Mouse (Mus musculus) heart, postnatal 0 days (tissue): Measurements from ENCODE around the gene Ldhc. TPM values are rescaled to one million over a fixed set of nuclear protein-coding genes. Genes with fewer than 3 reads are reported as not detected.

Experiments used
- ATAC-seq: fragments of 200-750 bp; cut with Nextera tagmentation; 2 replicates; pipeline ENCODE4 v1.8.0; 2017; ENCODE audit warnings: low read depth, moderate number of reproducible peaks, moderate library complexity; ENCODE audit not compliant: insufficient read depth
- DNase-seq: peaks from one replicate; pipeline ENCODE4 v3.0.0-alpha.2; 2016; ENCODE audit warnings: low spot score
- H3K27ac ChIP-seq: fragments of 300-500 bp; sonication (generic); 2 replicates; pipeline ENCODE4 v1.5.1; 2014; ENCODE audit warnings: low read depth, mild to moderate bottlenecking
- H3K27me3 ChIP-seq: fragments of 300-500 bp; sonication (generic); 2 replicates; pipeline ENCODE4 v1.6.1; 2014; ENCODE audit warnings: low read length, mixed read lengths; ENCODE audit not compliant: control insufficient read depth, insufficient read depth
- H3K36me3 ChIP-seq: fragments of 300-500 bp; sonication (generic); replicated peaks from 2 replicates; pipeline ENCODE4 v1.6.1; 2014; ENCODE audit warnings: low read length, mixed read lengths; ENCODE audit not compliant: control insufficient read depth, insufficient read depth
- H3K4me1 ChIP-seq: fragments of 300-500 bp; sonication (generic); 2 replicates; pipeline ENCODE4 v1.6.1; 2014; ENCODE audit warnings: antibody characterized with exemption; ENCODE audit not compliant: control insufficient read depth, insufficient read depth
- H3K4me2 ChIP-seq: fragments of 300-500 bp; sonication (generic); 2 replicates; pipeline ENCODE4 v1.6.1; 2014; ENCODE audit warnings: low read depth, mild to moderate bottlenecking, low read length, moderate library complexity
- H3K4me3 ChIP-seq: fragments of 300-500 bp; sonication (generic); 2 replicates; pipeline ENCODE4 v1.5.1; 2014; ENCODE audit warnings: low read depth, low read length
- H3K9ac ChIP-seq: fragments of 300-500 bp; sonication (generic); replicated peaks from 2 replicates; pipeline ENCODE4 v1.6.1; 2014; ENCODE audit warnings: low read depth, low read length, mixed read lengths
- H3K9me3 ChIP-seq: fragments of 300-500 bp; sonication (generic); replicated peaks from 2 replicates; pipeline ENCODE4 v1.6.1; 2016; ENCODE audit warnings: low read length; ENCODE audit not compliant: control insufficient read depth
- CTCF ChIP-seq: IDR thresholded peaks from 2 replicates; pipeline ENCODE4 v1.5.1; 2016; ENCODE audit warnings: antibody characterized with exemption, control low read depth, low read depth
- EP300 ChIP-seq: IDR thresholded peaks from 2 replicates; pipeline ENCODE4 v1.6.1; 2016; ENCODE audit warnings: antibody characterized with exemption, low read depth
- WGBS: fragments of 180-500 bp; shearing (Covaris S2); extraction: QIAGEN DNeasy Blood & Tissue Kit; methylation state at CpG from one replicate; pipeline ENCODE4 v1.1.7; 2014; 5-methylcytosine and 5-hydroxymethylcytosine counted together
- polyA plus RNA-seq: library from polyadenylated mRNA; unstranded; fragments of >200 nt; fragmentation: Nextera tagmentation; extraction: Ambion mirVana; gene quantifications from 2 replicates; pipeline ENCODE4 v1.2.1, GENCODE M21; 2015
- total RNA-seq: library from RNA; depleted of rRNA; stranded (reverse); fragments of >200 nt; gene quantifications from 2 replicates; pipeline ENCODE4 v1.2.3, GENCODE M21; 2014; ENCODE audit warnings: low replicate concordance

Gene Ldhc
- total and polyA plus RNA-seq, 2 experiments from 2014 or later, result not detected

DNA sequence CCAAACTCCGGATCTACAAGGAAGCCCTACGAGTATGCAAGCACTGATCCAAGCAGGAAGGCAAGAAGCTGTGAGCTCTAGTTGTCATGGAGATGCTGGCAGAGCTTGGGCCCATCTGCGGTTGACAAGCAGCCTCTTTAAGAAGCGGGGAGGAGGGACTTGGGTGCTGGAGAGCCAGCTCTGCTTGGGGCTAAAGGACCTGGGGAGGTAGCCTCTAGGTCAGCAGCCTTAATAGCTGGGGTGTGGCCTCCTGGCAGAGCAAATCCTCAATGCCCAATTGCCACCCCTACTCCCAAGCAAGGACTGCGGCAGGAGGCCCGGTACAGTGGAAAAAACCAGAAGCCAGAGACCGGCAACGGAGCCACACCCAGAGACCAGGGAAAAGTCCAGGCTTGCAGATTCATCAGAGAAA is 22.1 kb upstream of the Ldhc start:
- TF ChIP-seq CTCF (no peak), EP300 (no peak)
- Histone ChIP-seq H3K27ac (peak overlapping the region; percentile 84), H3K4me2 (peak overlapping the region; percentile 33), H3K9me3 (no peaks in the 10 kb centered on the region), H3K27me3 (no peaks in the 10 kb centered on the region), H3K4me3 (no peak overlapping the region), H3K36me3 (no peaks in the 10 kb centered on the region), H3K4me1 (peaks cover 17% of the 10 kb centered on the region), H3K9ac (no peak overlapping the region)
- DNase-seq (peak; percentile 72), ATAC-seq (peak; percentile 73)
- WGBS, result 23% methylated on average over 8 of the region's 8 CpGs

DNA sequence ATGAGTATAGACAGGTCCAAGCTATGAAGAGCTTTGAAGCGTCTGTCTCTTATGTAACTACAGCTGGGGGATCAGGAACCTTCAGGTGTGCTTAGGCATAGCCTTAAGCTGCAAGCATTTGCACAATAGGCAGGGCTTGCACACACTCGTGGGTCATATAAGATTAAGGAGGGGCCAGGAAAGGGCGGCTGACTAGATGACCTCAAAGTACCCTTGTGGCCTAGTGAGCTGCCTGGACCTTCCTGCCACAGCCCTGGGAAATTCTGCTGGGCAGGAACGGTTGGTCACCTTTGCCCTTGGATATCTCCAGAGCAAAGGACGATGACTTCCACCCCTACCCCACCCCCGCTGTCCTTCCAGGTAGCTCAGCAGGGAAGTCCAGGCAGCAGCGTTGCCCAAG is 21.6 kb upstream of the Ldhc start:
- Histone ChIP-seq H3K4me1 (peaks cover 17% of the 10 kb centered on the region), H3K4me3 (no peak overlapping the region), H3K36me3 (no peaks in the 10 kb centered on the region), H3K27ac (peak overlapping the region; percentile 84), H3K27me3 (no peaks in the 10 kb centered on the region), H3K4me2 (peak overlapping the region; percentile 33; the same call in 1 of the 2 replicates), H3K9me3 (no peaks in the 10 kb centered on the region), H3K9ac (no peak overlapping the region)
- ATAC-seq (no peak), DNase-seq (no peak)
- TF ChIP-seq EP300 (no peak), CTCF (no peak)
- 33% methylated on average over 7 of the region's 7 CpGs for WGBS

DNA sequence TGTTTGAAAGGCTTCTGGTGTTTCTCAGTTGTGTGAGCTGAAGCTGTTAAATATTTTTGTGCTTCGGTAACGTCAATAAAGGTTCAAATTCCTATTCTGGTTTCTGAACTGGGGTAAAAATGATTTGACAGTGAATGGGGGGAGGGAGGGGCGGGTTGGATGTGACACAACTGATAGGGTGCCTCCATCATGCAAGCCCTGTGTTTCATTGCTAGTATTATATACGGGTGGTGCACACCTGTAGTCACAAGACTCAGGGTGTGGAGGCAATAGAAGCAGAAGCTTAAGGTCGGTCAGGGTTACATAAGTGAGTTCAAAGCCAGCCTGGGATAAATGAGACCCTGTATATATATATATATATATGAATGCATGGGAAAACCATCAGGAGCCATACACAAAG is 21.1 kb upstream of the Ldhc start:
- peak overlapping the region; percentile 84; the same call in 1 of the 2 replicates for H3K27ac ChIP-seq
- no peak overlapping the region for H3K4me3 ChIP-seq
- 80% methylated on average over 5 of the region's 5 CpGs for WGBS

DNA sequence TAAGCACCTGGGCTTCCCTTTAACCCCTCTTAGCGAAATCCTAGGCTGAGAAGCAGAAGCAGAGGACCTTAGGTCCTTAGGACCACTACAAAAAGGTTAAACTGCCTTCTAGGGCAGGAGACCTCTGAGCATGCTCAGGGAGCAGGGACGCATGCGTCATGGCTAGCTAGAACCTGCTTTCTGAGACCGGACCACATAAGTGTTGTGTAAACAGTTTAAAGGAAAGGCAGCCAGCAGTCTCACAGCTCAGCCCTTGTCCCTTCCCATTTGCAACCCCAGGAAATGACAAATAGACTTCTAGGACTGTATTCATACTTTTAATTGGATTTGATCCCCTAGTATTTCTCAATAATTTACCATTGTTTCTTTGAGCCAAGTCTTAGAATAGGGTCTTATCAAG is 20.7 kb upstream of the Ldhc start:
- no peak for TF ChIP-seq EP300
- TF ChIP-seq CTCF, result no peak
- H3K4me3 ChIP-seq, result no peak overlapping the region
- no peaks in the 10 kb centered on the region for H3K36me3 ChIP-seq
- H3K4me1 ChIP-seq, result peaks cover 24% of the 10 kb centered on the region
- no peak overlapping the region for H3K9ac ChIP-seq
- DNase-seq, result no peak
- WGBS, result 73% methylated on average over 4 of the region's 4 CpGs
- H3K27me3 ChIP-seq, result no peaks in the 10 kb centered on the region
- H3K9me3 ChIP-seq, result no peaks in the 10 kb centered on the region
- no peak for ATAC-seq
- no peak overlapping the region for H3K4me2 ChIP-seq
- no peak overlapping the region for H3K27ac ChIP-seq

More for the DNA sequence above, 21.1 kb upstream of the Ldhc start:
- Histone ChIP-seq H3K36me3 (no peaks in the 10 kb centered on the region), H3K9ac (no peak overlapping the region), H3K9me3 (no peaks in the 10 kb centered on the region), H3K27me3 (no peaks in the 10 kb centered on the region), H3K4me1 (peaks cover 19% of the 10 kb centered on the region), H3K4me2 (no peak overlapping the region)
- no peak for DNase-seq
- TF ChIP-seq CTCF, result no peak
- TF ChIP-seq EP300, result no peak
- ATAC-seq, result no peak

DNA sequence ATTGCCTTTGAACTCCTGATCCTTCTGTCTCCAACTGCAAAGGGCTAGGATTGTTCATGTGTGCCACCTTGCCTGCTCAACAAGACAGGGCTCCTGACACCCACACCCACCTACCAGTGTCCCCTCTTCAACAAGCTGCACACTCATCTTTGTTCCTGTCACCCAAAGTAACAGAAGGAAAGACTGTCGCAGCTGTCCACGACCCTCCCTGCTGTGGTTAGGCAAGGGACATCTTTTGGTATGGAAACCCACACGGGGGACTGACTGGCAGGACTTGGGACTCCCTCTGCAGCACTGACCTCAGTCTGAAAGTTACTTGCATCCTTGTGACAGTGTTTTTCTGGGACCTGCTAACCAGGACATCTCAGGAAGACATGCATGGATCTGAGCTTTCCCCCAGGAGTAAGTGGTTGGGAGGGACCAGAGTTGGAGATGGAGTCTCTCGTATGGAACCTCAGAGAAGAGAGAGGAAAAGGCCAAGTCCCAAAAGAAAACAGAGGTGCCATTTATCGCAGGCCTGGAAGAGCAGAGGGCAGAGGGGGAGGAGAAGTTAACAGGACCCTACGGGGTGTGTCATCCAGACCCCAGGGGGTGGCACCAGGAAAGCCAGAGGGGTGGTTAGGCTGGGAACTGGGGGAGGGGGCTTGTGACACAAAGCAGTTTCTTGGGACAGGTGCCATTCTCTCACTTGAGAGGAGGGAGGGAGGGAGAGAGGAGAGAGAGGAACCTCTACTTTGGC is 20.0 kb upstream of the Ldhc start, which contains the start of gene Ldha:
TSS of gene Ldha (plus strand) at position 689 of the 739 bp plus-strand sequence.
- no peak within 1 kb of the TSS for H3K9ac ChIP-seq
- TF ChIP-seq EP300 (no peak), CTCF (no peak)
- DNase-seq, result no peak
- H3K4me1 ChIP-seq, result peaks cover 24% of the 10 kb centered on the region
- ATAC-seq, result no peak
- WGBS, result 57% methylated on average over 6 of the region's 6 CpGs
- H3K9me3 ChIP-seq, result no peaks in the 10 kb centered on the region
- no peak within 1 kb of the TSS for H3K27ac ChIP-seq
- H3K4me3 ChIP-seq, result no peak within 1 kb of the TSS
- H3K27me3 ChIP-seq, result no peaks in the 10 kb centered on the region
- H3K36me3 ChIP-seq, result no peaks in the 10 kb centered on the region
- no peak within 1 kb of the TSS for H3K4me2 ChIP-seq

DNA sequence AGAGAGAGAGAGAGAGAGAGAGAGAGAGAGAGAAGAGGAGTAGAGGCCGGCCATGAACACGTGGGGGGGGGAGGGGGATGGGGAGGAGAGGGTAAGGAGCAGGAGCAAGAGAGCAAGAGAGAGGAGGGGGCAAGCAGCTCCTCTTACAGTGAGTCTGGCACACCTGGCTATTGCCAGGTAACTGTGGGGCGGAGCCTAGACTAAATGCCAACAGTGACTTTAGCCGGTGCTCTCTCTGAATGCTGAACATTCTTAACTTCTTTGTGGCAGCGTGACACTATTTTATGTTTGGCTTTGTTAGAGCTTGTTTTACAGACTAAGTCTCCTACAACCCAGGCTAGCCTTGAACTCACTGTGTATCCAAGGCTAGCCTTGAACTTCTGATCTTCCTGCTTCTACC is 18.7 kb upstream of the Ldhc start:
- no peak for ATAC-seq
- 49% methylated on average over 5 of the region's 5 CpGs for WGBS
- Histone ChIP-seq H3K36me3 (no peaks in the 10 kb centered on the region), H3K9ac (no peak overlapping the region), H3K4me3 (no peak overlapping the region), H3K4me2 (no peak overlapping the region), H3K4me1 (peaks cover 27% of the 10 kb centered on the region), H3K27me3 (no peaks in the 10 kb centered on the region), H3K27ac (no peak overlapping the region), H3K9me3 (no peaks in the 10 kb centered on the region)
- TF ChIP-seq CTCF, result no peak
- TF ChIP-seq EP300, result no peak
- no peak for DNase-seq
